Mouse (Mus musculus): ENCODE data around the gene Cdh13. TPM values are rescaled to one million over a fixed set of nuclear protein-coding genes. Genes with fewer than 3 reads are reported as not detected.

The Cdh13 gene
- total RNA-seq, 2 experiments from 2014 or later: 5.9 to 6.2 TPM

DNA sequence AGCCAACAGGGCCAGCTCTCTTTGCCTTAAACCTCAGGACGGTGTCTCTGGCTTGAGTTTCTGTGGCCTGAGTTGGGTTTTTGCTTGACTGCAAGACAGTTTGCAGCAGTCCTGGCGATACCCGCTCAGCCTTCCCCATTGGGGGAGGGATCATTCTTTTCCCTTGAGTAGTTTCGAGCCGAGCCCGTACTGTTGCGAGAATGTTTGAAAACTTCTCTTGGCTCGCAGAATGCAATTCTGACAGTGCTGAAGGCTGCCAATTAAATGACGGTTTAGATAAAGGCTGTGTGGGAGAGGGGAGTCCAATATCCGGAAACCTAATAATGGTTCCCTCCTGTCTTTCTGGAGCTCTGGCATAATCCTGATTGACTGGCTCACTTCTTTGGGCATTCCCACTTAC, 23.4 kb downstream of the Cdh13 start:
- DNase-seq: no peak

DNA sequence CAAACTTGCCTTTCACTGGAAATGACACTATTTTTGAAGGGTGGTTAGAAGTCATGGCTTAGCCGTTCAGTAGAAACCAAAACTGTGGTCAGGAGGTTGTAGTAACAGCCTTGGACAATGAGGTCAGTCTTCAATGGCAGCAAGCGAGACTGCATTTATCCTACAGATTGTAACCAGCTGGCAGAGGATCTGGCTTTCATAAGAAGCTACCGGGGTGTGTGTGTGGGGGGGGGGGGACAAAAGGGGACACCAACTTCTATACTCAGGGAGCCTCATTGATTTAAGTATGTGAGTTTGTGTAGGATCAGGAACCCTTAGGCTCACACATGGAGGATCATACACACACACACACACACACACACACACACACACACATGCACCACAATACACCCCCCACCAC, 25.6 kb downstream of the Cdh13 start:
- DNase-seq: no peak

DNA sequence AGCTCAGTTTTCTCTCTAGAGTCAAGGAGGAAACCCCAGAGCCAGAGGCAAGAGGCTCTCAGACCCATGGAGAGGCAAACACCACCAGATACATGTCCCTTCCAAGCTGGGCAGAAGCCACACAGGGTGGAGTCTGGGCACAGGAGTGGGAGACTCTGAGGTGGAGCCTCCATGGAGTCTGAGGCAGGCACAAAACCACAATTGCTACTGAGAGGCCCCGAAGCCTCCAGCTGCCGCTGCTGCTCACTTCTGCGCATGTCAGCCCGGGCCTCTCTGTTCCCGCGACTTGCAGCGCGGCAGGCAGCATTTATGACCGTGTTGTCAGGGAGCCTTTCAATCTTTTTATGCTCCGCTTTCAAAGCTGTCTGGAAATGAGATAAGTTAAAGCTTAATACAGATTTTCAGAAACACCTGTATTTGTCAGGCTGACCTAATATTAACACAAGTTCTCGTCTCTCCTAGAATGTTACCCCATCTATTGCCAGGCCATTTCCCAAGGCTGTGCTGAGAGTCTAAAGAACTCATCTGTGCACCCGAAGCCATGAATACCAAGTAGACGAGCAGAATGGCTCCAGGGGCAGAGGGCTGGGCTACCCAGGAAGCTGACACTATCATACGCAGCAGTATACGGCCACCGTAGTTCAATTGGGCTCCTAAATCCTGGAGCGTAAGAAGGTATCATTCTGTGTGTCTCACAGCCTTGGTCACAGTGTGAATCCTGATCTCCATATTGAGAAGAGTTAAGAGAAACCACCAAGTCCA, 30.1 kb downstream of the Cdh13 start:
- DNase-seq: peak in 1 of 2 experiments; percentile 3

DNA sequence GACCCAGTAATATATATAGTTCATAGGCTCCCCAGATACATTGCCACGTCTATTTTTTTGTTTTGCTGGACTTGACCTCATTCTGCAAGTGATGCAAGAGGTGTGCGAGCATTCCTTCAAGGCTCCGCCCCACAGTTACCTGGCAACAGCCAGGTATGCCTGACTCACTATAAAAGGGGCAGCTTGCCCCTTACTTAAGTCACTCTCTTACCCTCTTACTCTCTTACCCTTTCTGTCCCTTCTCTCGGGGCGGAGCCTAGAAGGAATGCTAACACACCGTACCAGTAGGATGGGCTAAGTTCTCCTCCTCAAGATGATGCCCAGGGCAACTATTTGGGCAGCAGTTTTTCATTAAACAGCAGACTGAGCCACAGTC, 30.6 kb downstream of the Cdh13 start:
- no peak for DNase-seq

DNA sequence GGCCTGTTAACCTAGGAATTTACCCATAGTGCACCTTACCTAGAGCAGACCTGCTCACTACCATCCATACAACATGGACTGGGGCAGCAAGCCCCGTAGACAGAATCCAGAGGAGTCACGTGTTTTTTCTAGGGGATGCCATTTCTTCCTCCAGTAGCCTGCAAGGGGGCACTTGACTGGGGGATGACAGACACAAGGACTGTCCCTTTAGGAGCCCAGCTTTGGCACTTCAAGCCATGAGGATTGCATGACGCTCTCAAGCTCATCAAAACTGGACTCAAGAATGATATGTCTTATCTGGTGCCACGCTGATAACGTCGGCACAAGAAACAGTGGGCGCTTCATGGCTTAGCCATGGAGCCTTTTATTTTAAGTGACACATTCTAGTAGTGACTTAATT, 31.4 kb downstream of the Cdh13 start:
- no peak for DNase-seq

DNA sequence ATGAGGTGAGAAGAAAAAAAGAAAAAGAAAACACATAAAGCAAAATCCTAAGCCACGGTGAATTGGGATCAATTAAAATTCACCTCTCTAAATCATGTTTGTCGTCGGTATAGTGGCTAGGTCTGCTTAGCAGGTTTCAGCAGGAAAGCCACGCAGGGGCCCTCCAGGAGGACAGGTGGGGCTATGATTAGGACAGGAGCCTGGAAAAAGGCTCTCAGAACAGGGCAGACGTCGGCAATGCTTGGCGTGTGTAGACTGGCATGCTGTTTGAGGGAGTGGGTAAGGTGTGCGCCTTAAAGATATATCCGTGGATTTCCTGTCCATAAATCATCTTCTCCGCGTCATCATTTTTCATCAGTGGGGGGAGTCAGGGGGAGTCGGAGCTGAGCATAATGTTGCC, 32.9 kb downstream of the Cdh13 start:
- DNase-seq: no peak

DNA sequence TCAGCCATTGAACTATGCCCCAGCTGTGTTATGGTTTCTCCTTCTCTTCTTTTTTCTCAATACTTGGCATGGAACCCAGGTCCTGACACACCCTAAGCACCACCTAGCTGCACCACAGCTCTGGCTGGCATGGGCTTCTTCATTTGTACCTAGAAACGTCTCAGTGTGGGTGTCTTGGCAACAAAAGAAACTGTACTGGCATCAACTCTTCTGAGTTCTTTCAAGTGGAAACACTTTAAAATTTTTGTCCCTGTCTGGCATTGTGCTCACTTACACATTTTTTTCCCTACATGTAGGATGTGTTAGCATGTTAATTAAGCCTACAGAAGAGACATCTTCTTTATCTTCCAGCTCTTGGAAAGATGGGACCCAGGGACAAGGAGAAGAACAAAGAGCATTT, 37.0 kb downstream of the Cdh13 start:
- no peak for DNase-seq

DNA sequence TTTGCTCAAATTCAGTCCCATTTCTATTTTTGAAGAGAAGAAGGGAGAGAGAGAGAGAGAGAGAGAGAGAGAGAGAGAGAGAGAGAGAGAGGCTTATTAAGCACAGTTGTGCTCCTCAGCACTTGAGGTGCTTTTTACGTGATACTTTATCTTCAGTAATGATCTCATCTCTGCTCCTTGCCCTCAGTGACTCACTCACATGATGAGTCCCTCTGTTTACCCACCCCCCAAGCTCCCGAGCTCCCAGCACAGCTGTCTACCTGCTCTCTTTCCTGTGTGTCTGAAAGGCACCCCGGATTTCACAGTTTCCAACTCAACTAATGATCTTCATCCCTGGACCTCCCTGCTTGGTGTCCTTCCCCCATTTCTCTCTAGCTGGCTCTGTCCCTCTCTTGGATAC, 39.9 kb downstream of the Cdh13 start:
- no peak for DNase-seq

DNA sequence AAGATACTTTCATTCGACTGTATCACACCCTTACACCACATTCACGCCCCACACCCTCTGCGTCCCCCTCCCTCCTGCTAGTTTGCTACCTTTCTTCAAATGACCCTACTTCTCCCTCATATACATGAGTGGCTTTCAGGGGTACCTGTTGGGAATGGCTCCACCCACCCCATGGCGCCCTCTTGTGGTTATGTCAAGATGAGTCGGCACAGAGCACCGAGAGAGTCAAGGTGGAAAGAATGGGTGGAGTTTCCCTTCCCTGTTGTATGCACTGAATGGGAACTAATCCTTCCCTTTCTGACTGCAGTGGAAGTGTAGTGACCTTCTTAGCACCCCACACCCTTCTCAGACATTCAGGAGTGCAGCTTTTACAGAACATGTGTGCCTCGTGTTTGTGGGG, 51.4 kb downstream of the Cdh13 start:
- DNase-seq: peak; percentile 10 to 26

DNA sequence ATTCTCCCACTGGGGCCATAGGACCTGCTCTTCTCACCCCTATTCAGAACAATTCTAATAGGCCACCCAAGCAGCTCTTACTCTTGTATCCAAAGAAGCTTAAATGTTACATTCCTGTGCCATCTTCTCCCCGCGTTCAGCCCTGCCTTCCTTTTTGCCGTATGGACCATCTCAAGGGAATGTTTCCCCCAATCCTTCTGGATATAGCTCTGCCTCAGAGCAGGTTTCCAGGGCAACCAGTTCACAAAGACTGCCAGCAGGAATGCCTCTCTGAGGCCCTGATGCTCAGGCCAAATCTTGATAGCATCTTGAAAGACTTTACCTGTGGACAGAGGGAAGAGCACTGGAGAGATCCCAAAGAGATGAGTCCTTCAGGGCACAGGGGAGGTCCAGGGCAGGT, 56.2 kb downstream of the Cdh13 start:
- no peak for DNase-seq

DNA sequence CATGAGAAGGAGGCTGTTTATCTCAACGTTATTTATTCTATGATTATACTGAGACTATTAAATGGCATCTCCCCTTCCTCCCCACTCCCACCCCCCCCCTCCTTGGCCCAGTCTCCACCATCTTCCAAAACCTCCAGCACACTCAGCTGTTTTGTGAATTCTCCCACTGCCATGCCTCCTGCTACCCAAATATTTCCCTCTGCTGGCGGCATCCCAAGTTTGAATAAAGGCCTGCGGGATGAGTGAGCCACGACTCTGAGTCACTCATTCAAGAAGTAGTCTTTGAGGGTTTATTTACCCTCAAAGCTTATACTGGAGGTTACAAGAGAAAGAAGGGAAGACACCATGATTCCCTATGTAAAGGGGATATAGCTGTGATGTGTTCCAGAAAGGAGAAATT, 59.7 kb downstream of the Cdh13 start:
- peak; percentile 4 to 5 for DNase-seq

DNA sequence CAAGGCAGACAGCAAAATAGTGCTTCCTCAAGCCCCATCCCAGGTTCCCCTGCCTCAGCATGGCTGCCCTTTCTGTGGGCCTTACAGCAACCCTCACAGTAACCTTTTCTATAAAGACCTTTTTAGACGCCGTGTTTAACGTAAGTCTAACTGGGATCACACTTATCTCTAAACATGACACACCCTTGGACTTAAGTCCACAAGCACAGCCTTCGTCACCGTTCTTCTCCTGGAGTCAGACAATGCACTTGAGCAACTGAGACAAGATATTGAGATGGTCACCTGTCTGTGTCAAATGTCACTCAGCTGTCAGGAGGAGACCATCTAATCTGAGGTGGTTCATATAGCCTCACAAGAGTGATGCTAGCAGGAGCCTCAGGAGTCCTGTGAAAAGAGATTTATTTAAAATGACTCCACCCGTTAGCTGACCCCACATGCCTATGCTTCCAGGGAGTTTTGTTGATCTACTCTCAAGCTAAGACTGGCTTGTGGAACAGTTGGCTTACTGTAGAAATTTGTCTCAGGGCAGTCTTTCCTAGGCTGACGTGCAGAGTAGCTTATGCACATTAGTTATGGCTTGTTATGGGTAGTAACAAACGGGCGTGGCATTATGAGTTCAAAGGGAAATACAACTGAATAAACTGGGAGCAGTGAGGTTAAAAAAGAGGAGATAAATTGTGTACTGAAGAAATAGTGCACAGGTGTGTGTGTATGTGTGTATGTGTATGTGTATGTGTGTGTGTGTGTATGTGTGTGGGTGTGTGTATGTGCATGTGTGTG, 65.4 kb downstream of the Cdh13 start:
- no peak for DNase-seq

DNA sequence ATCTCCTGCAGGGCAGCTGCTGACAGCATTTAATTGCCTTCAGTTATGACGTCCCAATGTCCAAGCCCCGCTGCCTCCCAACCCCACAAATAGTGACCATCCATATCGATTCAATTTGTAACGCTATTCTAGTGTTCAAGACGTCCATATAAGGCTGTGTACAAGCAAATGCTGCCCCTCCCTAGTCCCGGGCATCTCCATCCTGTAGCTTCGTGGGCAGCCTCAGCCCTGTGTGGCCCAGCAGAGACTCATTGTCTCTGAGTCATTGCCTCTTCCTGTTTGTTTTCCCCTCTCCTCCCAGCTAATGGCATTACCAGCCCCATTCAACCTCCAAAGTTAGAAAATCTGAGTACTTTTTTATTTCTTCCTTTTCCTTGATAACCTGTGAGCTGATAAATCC, 66.6 kb downstream of the Cdh13 start:
- DNase-seq: no peak

DNA sequence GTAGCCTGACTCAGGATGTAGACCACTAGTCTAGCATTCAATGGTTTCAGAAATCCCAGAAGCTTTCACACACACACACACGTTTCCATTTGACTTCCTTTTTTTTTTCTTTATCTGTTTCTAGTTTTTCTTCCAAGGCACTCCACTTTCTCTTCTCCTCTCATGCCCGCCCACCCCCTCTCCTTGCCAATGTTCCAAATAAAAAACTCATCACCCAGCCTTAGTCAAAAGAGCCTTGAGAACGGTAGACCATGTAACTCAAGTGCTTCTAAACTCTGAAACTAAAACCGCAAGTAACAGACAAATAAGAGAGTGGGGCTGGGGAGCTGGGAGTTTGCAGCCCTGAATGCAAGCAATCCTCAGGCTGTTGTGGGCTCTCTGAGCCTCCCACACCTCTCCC, 69.5 kb downstream of the Cdh13 start:
- DNase-seq: no peak

DNA sequence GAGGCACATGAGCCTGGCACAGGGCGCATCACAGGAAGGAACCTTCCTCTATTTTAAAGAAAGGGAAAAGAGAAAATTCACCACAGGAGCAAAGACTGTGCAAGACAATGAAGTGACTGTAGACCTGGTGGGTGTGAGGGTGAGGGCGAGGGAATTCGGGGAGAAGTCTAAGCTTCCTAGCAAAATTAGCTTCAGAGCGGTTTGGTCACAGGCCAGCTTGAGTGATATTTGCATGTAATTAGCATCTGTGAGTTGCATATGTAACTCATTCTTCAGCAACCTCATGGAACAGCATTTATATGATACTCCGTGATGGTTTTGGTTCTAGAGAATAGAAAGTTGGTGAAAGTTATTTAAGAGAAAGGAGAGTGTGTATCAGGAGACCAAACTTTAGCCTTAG, 73.5 kb downstream of the Cdh13 start:
- DNase-seq: no peak

DNA sequence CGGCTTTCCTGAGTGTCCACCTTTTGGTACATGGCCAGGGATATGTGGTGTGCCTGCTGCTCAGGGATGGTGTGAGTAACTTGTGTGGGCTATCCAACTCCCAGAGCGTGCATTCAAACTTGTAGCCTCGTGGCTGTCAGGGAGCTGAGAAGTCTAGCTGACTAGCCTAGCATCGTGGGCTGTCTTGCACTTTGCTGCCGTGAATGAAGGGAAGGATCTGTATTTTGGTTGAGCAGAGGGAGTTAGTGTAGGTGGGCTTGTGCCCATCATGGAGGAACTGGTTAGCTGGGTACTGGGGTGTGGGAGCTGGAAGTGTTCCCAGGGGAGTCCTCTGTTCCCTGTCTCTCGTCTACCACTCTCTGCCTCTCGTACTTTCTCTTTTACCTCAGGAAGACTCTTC, 74.1 kb downstream of the Cdh13 start:
- no peak for DNase-seq

DNA sequence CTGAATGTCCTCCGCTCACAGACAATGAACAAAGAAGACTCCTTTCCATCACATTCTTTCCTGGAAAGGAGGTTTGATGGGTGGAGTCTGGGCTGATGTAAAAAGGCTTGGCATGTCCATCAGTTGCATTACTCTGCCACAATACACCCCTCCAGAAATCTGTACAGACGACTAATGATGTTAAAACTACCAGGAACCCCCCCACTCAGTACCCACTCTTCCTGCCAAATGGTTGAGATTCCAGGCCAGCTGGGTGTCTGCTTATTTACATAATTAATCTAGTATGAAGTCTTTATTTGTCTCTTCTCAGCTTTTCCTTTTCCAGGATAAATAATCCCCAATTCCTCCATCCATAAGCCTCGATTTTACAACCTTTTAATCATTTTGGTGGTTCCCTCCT, 80.2 kb downstream of the Cdh13 start:
- DNase-seq: no peak

DNA sequence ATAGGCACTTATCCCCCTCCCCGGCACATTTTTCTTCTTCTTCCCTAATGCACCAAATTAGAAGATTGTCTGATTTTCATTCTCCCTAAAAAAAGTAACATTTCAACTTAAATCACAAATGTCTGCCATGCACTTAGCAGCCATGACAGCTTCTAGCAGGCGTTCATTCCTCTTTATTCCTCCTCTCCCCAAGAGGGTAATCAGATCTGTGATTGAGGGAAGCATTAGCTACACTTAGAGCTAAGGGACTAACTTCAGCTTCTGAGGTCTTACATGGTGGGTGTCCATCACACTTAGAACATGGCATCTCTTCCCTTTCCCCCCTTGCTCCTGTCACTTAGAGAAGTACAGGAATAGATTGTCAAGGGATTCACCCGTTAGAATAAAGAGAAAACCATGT, 89.6 kb downstream of the Cdh13 start:
- no peak for DNase-seq

DNA sequence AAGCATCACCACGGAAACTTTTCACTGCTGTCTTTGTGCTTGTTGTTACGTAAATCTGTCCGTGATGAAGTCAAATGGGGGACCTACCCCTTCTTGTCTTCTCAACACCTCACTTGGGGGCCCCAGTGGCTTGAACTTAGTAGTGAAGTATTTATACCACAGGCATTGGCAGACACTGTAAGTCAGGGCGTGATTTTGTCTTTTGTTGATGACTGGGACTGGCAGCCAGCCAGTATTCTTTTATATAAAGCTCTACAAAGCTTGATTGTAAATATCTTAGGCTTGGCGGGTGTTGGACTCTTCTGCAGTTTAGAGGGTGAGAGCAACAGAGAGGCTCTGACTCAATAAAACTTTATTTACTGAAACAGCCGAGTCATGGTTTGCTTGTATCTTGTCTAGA, 91.2 kb downstream of the Cdh13 start:
- no peak for DNase-seq

DNA sequence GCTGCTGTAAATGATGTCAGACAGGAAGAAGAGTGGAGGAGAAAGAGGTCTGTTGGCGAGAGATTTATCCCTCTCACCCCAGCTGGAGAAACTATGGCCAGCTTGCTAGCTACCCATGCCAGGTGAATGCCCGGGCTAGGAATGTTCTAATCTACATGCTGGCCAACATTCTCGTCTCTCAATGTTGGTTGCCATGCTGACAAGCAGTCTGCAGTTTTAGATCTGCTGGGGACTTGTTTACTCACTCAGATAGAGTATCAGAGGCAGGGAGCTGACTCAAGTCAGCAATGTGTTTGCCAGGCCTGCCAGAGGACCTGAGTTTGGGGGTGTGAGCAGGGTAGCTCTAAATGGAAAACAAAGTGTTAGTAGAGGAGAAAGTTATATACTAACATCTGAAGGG, 93.3 kb downstream of the Cdh13 start:
- DNase-seq: no peak

DNA sequence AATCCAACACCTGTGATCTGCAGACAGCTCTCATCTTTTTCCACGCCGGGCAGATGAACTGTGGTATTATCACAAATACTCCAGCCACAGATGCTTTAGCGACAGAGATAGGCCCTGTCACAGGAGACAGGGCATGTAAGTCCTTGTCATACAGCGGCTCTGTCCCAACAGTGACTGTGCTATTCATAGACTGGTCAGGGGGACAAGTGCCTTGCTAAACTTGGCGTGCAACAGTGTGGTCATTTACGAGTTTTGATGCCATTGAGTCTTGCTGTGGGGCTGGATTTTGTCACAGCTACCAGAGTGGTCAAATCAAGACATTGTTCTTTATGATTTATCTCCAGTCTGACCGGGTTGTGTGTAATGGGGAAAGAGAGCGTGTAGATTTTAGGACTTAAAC, 95.5 kb downstream of the Cdh13 start:
- DNase-seq: no peak

DNA sequence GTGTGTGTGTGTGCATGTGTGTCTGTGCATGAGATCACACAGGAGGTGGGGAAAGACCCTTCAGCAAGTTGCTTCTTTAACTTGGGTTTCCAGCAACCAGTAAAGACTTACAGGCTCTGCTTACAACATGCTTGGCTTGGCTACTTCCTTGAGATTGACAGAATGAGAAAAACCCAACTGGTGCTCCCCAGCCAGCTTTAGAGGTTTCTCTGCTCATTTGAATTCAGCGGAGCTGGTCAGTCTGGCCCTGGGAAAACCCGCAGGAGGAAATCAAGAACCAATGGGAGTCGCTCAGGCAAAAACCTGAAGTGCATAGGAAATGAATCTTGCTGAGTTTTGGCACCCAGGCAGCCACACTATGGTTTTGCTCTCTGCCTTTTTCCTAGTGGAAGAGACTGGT, 96.1 kb downstream of the Cdh13 start:
- DNase-seq: no peak

DNA sequence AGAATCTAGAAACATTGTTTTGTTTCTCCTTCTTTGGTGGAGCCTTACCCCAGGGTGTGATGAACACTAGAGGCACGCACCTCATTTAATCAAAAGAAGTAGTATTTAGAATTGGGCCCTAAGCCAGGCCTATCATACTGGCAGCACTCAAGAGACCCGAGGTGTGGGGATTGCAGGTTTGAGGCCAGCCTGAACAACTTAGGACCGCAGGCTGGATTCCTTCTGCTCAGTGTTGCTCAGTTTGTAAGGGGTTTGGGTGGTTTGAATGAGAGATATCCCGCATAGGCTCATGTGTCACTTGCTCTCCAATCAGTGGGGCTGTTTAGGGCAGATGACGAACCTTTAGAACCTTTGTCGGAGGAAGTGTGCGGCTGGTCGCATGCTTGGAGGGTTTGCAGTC, 96.5 kb downstream of the Cdh13 start:
- no peak for DNase-seq

DNA sequence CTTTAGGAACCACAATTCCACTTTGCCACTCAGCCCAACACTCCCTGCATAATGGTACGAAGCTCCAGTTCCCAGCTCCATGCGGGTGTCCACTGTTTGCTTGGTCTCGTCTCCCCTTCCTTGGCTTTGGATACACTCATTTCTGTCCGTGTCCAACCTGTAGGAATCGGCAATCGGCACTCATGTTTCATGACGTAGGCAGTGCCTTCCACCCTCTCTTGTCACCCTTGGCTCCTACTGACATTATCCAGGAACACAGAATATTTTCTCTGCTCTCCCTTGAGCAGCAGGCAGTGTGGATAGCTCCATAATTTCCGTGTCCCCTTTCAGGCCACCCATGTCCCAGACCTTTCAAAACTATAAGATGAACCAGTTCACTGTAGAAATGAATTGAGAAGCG, 97.2 kb downstream of the Cdh13 start:
- DNase-seq: no peak

Data from adrenal gland, postnatal 36 days (tissue).